Mouse (Mus musculus) frontal cortex, postnatal 25 days (tissue): ENCODE results near the gene Phex.

Source experiments
- DNase-seq, 2 experiments: peaks; one replicate each; pipeline ENCODE4 v3.0.0; 2022; ENCODE audit warnings: low spot score in 2 of 2

The Phex gene

DNA sequence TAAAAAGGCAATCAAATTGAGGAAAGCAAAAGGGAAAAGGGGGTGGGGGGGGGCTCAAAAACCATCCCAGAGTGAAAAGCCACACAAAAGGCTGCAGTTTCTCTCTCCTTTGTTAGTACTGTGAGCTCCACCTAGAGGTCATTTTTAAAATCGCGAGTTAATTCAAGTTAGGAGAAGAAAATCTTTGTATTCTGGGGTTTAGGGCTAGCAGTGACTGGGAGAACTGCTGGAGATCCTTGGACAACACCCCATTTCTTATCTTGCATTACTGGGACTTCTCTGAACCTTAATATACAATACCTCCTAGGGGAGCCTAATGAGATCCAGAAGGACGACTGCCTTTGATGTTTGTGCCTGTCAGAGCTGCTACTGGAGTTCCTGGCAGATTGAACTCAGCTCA is 107.7 kb downstream of the Phex start:
- no peak for DNase-seq

DNA sequence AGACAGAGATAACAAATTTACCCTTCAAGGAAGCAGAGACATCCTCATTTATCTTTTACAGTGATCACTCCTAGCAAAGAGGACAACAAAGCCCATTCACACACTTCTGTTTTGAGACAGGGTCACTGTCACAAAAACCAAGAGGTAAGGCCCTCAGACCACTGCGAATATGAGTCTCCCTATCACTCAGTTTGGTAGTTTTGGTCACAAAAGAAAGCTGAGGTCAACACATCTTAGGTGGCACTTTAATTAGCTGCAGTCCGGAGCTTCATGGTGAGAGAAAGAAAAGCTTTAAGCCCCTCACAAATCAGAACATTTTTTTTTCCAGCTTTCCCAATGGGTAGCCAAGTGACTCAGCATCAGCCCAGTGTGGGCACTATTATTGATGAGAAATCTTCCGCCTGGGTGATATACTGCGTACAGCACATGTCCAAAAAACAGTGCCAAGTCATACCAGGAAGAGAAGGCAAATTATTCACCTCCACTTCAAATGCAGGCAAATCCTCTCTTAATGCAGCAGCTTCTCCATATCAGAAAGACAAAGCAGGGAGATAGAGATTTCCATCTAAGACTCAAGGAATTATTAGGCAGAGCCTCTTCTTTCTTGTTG is 108.2 kb downstream of the Phex start:
- no peak for DNase-seq

DNA sequence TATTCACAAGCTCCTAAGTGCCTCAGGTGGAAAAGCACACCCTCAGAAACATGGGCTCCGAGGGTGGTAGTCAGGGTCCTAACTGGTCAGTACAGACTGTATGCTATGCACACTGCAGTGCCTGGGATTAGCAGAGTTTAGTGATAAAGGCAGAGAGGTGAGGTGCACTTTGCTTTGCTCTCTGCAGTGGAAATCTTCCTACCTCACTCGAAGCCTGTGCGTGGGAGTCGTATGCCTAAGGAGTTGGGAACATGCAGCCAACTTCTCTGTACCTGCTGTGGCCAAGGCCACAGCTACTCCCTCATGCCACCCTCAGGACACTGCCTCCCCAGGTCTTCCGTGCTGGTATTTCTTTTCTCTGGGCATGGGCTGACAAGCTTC is 109.3 kb downstream of the Phex start:
- no peak for DNase-seq

DNA sequence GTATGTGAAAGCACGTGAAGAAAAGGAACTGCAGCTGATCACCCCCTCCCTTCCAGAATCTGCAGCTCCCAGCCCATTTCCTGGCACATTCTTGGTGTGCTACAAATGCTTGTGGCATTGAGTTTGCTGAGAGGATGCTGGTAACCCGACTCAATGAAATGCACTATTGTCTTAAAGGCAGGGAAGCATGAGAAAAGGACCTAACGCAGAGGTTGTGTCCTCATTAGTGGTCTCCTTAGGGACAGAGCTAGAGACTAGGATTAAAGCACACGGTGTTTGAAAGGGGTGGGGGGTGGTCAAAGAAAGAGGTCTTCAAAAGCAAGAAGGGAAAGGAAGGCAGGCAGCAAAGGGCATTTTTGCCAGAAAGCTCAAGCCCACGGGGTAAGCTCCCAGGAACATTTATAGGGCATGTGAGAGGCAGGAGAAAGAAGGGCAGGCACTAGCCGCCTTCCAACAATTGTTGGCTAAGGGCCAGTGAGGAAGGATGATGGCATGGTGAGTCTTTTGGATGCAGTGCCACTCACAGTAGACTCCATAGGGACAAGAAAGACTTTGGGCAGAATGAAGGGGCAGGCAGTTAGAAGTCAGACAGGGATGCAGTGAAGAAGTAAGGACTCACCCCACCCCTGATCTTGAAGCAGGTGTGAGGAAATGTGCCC is 109.8 kb downstream of the Phex start:
- DNase-seq, result no peak

DNA sequence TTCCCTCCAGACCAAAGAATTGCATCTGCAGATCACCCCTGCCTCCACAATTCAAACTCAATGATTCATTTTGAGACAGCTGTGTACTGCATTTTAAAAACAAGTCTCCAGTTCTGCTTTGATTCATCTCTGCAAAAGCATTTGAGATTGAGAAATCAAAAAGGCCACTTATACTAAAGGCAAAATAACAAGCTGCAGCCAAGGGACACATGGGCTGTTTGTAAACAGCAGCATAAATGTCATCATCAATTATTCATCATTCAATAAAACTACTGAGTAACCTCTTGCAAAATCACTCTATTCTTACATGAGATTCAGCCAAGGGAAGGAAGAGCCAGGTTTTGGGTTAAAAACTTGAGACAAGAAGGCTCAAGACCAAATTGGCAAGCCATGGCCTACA is 122.7 kb downstream of the Phex start:
- no peak for DNase-seq

DNA sequence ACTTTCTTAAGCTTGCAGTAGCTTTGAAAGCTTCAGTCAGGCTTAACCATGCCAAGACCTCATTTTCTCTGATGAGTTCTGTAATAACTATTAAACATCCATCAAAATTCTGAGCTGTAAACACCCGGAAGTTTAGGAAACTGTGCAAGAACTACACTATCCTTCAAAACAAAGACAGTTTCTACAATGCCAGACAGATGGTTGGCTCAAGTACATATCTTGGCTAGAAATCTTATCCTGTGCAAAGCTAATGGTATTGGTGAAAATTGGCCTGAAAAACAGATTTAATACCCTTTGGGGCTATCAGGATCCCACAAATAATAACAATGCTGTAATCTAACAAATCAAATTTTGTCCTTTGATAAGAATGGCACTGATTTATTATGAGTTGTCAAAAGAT is 138.5 kb downstream of the Phex start:
- no peak for DNase-seq

DNA sequence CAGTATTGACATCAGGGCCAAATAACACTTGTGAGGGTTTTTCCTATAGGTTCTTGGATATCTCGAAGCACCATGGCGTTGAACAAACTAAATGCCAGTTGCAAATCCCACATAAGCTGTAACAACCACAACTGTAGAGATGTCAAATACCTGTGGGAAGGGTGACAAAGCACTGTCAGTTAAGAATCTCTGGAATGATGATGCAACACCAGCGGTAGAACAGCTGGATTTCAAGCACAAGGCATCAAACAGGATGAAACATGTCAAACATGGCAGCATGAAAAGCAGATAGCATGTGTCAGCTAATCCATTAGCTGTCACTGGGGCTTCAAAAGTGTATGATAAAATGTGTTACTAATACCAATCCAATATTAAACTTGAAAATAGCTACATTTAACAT is 141.8 kb downstream of the Phex start:
- DNase-seq, result no peak

DNA sequence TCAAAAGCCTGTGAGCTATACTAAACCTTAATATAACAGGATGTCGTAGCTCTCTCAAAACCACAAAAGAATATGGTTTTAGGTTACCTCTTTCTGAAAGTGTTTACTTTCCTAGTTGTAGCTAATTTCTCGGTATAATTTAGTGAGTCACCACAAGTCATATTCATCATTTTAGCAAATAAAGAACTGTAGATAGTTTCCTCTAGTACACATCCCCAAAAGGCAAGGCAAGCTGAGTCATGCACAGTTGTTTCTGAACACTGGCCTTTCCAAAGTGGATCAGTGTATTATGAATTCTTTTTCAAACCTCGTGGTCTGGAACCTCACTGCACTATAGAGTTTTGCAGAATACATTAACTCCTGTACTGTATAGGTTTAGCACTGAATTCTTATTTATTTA is 143.5 kb downstream of the Phex start:
- no peak for DNase-seq

DNA sequence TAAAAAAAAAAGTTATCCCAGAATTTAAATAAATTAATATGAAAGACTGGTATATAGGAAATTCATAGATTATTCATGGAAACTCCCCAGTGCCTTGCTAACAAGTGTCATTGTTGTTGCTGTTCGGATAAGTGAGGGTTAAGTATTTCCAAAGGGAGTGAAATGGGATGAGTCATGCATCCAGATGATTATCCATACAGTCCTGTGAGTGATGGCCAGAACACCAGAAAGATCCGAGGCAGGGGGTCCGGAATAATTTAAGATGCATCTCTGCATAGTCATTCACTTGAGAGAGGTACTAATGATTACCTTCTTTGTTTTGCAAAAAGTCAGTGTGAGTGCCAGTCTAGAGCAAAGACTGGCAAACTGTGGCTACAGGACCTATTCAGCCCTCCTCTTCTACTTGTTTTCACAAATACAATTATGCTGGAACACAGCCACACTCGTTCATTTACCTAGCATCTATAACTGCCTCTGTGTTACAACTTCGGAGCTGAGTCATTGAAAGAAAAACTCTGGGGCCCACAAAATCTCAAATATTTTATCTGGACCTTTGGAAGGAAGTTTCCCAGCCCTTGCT is 145.3 kb downstream of the Phex start:
- no peak for DNase-seq

DNA sequence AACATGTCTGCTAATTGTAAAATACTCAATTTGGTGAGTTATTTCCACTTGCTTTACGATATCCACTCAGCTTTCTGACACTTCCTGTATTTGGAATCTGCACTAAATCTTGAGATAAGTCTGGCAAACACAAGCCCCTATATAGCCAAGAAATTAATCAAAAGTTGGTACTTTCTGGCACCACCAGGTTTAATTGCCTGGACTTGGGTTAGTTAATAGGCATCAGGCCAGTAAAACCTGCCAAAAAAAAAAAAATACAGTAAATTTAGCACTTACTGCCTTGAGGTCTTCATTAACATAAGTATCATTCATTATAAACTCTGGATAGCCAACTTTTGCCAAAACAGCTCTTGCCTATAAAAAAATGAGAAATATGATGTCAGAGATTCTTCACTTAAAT is 147.0 kb downstream of the Phex start:
- DNase-seq, result no peak

DNA sequence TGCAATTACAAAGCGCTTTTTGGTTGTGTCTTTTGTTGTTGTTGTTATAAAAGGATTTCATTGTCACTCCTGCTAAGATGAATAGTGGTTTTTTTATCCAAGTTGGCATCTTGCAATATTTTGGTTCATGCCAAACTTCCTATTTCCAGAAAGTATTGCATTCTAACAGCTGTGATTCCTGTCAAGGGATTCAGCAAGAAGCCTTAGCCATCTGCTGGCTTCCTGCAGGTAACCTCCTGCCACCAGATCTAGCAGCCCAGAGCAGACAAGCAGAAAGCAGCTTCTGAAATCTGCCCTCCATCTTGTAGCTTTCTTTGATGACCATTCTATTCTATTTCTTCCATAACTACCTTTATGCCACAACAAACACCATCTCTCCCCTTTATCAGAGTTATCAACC is 212.4 kb downstream of the Phex start:
- no peak for DNase-seq

DNA sequence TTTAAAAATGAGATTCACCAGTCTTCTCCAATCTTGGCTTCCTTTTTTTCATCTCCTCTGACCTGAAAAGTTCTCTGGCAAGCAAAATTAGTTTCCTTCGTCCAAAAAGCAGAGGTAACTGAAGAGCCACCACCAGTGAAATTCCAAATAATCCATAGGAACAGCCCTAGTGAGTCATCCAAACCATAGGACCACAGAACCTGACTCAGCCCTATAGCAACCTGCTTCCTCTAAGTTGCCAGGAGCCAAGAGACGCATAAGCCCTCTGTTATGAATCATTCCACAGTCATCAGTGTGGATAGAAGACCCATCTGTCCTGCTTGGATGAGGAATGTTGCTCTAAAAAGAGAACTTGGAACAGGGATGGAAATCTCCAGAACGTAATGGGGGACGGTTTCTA is 230.9 kb downstream of the Phex start:
- no peak for DNase-seq

DNA sequence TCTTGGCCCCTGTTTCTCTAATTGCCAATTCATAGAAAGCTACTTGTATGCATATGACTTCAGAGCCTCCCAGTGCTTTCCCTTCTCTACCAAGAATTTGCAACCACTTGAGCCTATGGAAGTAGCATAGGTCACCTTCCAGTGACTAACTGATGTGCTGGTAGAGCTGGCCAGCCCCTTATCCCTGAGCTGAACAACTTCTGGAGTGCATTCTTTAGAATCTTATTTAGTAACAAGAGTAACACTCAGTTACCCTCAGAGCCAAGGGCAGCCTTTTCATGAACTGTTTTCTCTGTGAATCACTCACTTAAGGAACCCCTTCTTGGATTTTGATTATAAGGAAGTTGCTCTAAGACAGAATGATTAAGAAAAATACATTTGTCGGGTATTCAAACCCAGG is 234.3 kb downstream of the Phex start:
- no peak for DNase-seq

DNA sequence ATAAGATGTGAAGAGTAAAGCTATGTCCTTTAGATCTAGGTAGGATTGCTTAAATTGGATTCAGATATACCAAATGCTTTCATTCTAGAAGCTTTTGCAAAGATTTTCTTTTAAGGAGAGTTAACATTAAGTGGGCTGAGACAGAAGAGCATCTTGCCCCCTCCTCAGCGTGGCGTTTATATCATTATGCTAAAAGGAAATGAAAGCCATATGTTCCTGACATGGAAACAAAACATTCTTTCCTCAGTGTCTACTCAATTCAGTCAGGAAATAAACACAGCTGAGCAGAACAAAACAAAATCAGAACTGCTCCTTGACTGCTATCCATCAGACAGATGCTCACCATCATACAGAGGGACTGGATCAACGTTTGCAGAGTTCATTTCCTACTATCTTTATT is 251.0 kb downstream of the Phex start:
- DNase-seq, result no peak

DNA sequence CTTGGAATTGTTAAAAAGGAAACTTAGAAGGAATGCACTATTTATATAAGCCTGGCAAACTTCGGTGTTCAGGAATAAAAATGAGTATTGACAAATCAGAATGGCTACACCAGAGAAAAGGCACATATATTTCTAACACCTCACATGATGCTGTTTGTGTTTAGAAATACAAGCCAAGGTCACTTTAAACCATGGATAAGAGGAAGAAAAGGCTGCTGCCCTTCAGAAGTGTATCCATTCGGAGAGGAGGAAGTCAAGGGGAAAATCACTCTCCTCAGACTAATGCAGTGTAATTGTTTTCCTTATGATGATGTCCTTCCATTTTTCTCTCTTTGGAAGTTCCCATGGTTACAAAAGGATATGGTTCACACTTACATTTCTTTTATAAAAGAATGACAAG is 251.7 kb downstream of the Phex start:
- no peak for DNase-seq

DNA sequence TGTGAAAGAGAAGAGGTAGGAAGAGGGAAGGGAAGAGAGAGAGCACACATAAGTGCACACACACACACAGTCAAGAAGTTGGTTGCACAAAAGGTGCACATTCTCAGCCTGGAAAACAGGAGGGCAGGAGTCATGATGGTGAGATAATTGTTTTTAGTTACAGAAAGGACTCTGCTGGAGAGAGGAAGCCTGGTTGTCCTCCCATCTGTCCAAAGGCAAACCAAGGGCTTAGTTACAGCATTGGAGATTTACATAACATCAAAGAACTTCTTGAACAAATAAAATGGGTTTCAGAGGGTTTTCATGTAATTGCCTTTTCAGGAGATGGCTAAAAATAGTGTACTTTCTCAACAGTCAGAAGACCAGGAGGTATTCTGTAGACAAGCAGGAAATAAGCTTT is 270.4 kb downstream of the Phex start:
- DNase-seq, result no peak

DNA sequence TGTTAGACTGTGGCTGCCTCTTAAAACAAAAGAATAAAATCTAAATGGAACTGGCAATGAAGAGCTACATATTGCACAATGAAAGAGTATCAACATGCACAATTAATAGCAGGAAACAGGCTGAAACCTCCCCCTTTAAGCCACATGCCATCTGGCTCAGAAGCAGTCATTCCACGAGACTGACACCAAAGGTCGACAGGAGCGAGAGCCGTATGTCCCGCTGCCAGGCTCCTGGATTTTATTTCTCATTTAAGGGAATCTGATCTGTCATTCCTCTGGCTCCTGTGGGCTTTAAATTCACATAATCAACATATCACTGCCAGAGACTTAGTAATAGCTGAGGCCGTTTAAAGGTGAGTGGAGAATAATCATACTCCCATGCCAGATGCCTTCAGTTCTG is 275.5 kb downstream of the Phex start:
- DNase-seq, result no peak
